Mouse (Mus musculus): ENCODE data around the gene Gm10198.

- no peak for TF ChIP-seq CTCF (IDR thresholded peaks at IDR 0.05; ENCODE audit: insufficient read depth, low read length)
- TF ChIP-seq POLR2A (IDR thresholded peaks at IDR 0.05; ENCODE audit: borderline replicate concordance, extremely low read depth, low read depth, low read length) = no peak
Observed at GRCm38 (mm10) chr13:111634163-111635160, 41.9 kb downstream of the Gm10198 start.
